8 mouse cellular contexts compared by ENCODE assay signal in genomic region chr7:70624031-70624726, GRCm38 (mm10).
DNase-seq lines count a peak whose midpoint lies in the region; ATAC-seq lines count a peak whose summit lies in the region.

No protein-coding gene starts in this region.

- H3K4me3 ChIP-seq in forebrain, embryonic 12.5 days (replicated peaks), result no peak overlapping the region

- H3K9me3 ChIP-seq in forebrain, embryonic 12.5 days, result no peaks in the 10 kb centered on the region

- intact Hi-C loops in heart, postnatal 25 days (cut with DNase I), result no loop called here

- DNase-seq in brain, adult 2 months (ENCODE audit: low read depth, low spot score), result peak; percentile 22
- DNase-seq in heart, postnatal 25 days (ENCODE audit: low spot score), result peak; percentile 8
- peak; percentile 67 to 81 for DNase-seq in kidney, postnatal 4 days
- no peak for DNase-seq in layer of hippocampus, postnatal 14 days (ENCODE audit: low spot score in 2 of 2)
- no peak for DNase-seq in left cerebral cortex, adult 18-20 months (ENCODE audit: low spot score in 2 of 2)
- DNase-seq in layer of hippocampus, adult 9-10 months (ENCODE audit: low spot score), result no peak

- peaks cover 51% of the 10 kb centered on the region for H3K27me3 ChIP-seq in forebrain, embryonic 12.5 days

- peaks cover 22% of the 10 kb centered on the region for H3K4me1 ChIP-seq in forebrain, embryonic 12.5 days

- peak overlapping the region; percentile 56 for H3K4me2 ChIP-seq in forebrain, embryonic 12.5 days

- no peaks in the 10 kb centered on the region for H3K36me3 ChIP-seq in forebrain, embryonic 12.5 days (replicated peaks)

- WGBS in forebrain, embryonic 12.5 days, result 5% methylated on average over 16 of the region's 16 CpGs

- H3K27ac ChIP-seq in forebrain, embryonic 12.5 days, result no peak overlapping the region

- ATAC-seq in forebrain, embryonic 12.5 days (ENCODE audit: low FRiP score), result 0 out of 2 replicates have a peak, but pooled peaks have one; percentile 23
- peak; percentile 37; the same call in 1 of the 2 replicates for ATAC-seq in megakaryocyte-erythroid progenitor cell, adult 5-6 weeks (replicated peaks; ENCODE audit: low FRiP score, low TSS enrichment, poor library complexity, severe bottlenecking)

- no peak overlapping the region for H3K9ac ChIP-seq in forebrain, embryonic 12.5 days

Comparison
In these comparisons a context has a peak if more than half of its experiments do, and no peak if none do; other contexts are left out.
1. DNase-seq: peak in brain, adult 2 months (single experiment), heart, postnatal 25 days (single experiment) and kidney, postnatal 4 days (2 of 2); none in layer of hippocampus, postnatal 14 days (0 of 2), left cerebral cortex, adult 18-20 months (0 of 2) and layer of hippocampus, adult 9-10 months (single experiment).